Mouse (Mus musculus) cerebellum, postnatal 14 days (tissue): ENCODE measurements around the gene Kcnd2.
A peak's percentile ranks its signal among the peaks of the same experiment; 100 is the strongest.
"Not testable (repeated sequence)": the region's sequence is repeated elsewhere in the genome, so short reads cannot be mapped to it uniquely, and the experiment has no call there.

ENCODE experiments used
- DNase-seq, 2 experiments: peaks; one replicate each; pipeline ENCODE4 v3.0.0; 2021; ENCODE audit warnings: mixed read lengths in 2 of 2

Gene Kcnd2

GRCm38 (mm10) chr6:21215491-21216191, at the start of gene Kcnd2:
Gene Kcnd2 (plus strand): TSS chr6:21215503.
- no peak for DNase-seq

- no peak for DNase-seq
Observed at GRCm38 (mm10) chr6:21166611-21167010, 48.7 kb upstream of the Kcnd2 start.

GRCm38 (mm10) chr6:21195341-21195740, 20.0 kb upstream of the Kcnd2 start:
- DNase-seq: peak; percentile 59

- peak; percentile 93 to 95 for DNase-seq
Observed at GRCm38 (mm10) chr6:21213865-21214672, 1.2 kb upstream of the Kcnd2 start.

GRCm38 (mm10) chr6:21214673-21215490, 421 bp upstream of the Kcnd2 start:
- DNase-seq: peak; percentile 81 to 87

GRCm38 (mm10) chr6:21216206-21217020, 1.1 kb downstream of the Kcnd2 start:
- DNase-seq: peak; percentile 41 to 44

- DNase-seq: peak in 1 of 2 experiments; percentile 26
Observed at GRCm38 (mm10) chr6:21217156-21217555, 1.9 kb downstream of the Kcnd2 start.

GRCm38 (mm10) chr6:21226124-21226523, 10.8 kb downstream of the Kcnd2 start:
- no peak for DNase-seq

- DNase-seq: peak; percentile 40 to 73
Observed at GRCm38 (mm10) chr6:21259031-21259430, 43.7 kb downstream of the Kcnd2 start.

GRCm38 (mm10) chr6:21267897-21268296, 52.6 kb downstream of the Kcnd2 start:
- DNase-seq: no peak

GRCm38 (mm10) chr6:21277343-21277933, 62.1 kb downstream of the Kcnd2 start:
- no peak for DNase-seq

GRCm38 (mm10) chr6:21304943-21305342, 89.6 kb downstream of the Kcnd2 start:
- DNase-seq: no peak

GRCm38 (mm10) chr6:21310159-21310558, 94.9 kb downstream of the Kcnd2 start:
- no peak for DNase-seq

- peak; percentile 12 to 33 for DNase-seq
Observed at GRCm38 (mm10) chr6:21321407-21321806, 106.1 kb downstream of the Kcnd2 start.

GRCm38 (mm10) chr6:21322211-21322610, 106.9 kb downstream of the Kcnd2 start:
- DNase-seq: no peak

GRCm38 (mm10) chr6:21325251-21325650, 109.9 kb downstream of the Kcnd2 start:
- DNase-seq: no peak

- DNase-seq: no peak
Observed at GRCm38 (mm10) chr6:21327081-21327737, 111.9 kb downstream of the Kcnd2 start.

GRCm38 (mm10) chr6:21385298-21385697, 170.0 kb downstream of the Kcnd2 start:
- DNase-seq: not testable (repeated sequence)

GRCm38 (mm10) chr6:21391776-21392175, 176.5 kb downstream of the Kcnd2 start:
- DNase-seq: peak; percentile 48 to 71

- no peak for DNase-seq
Observed at GRCm38 (mm10) chr6:21413656-21414055, 198.4 kb downstream of the Kcnd2 start.

- no peak for DNase-seq
Observed at GRCm38 (mm10) chr6:21418246-21418645, 202.9 kb downstream of the Kcnd2 start.
